Mouse (Mus musculus): ENCODE data around the gene Gm39115. TPM values are rescaled to one million over a fixed set of nuclear protein-coding genes. Genes with fewer than 3 reads are reported as not detected.
"Not testable (repeated sequence)": the region's sequence is repeated elsewhere in the genome, so short reads cannot be mapped to it uniquely, and the experiment has no call there.

Gene Gm39115
- total and polyA plus RNA-seq, 3 experiments, result not detected

DNA sequence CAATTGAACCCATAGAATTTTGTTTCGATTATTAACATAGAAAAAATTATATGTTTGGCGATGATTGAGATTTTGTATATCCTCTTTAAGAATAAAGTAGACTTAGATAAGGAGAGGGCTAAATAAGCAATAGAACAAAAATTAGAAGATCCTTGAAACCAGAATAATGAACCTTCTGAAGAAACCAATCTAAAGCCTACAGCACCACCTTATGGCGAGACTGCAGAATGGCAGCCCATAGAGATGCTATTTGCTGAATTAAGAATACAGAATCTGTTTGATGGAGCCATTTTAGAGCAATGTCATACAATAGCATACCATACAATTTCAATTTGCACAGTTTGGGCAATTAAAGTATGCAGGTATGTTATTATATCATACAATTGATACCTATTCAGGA is 34.0 kb upstream of the Gm39115 start:
- DNase-seq (ENCODE audit: extremely low read depth), result peak; percentile 29
- H3K27me3 ChIP-seq (replicated peaks), result peaks cover 49% of the 10 kb centered on the region
- in situ Hi-C loops (cut with MboI; ENCODE audit: low pct_ligation_motif_present, low pct_unique_long_range_greater_than_20kb, low sequenced_read_pairs), result no loop called here
- dilution Hi-C loops (cut with MboI; ENCODE audit: extremely low pct_ligation_motif_present, extremely low pct_unique_long_range_greater_than_20kb, low sequenced_read_pairs), result no loop called here
- H3K9me3 ChIP-seq (replicated peaks; ENCODE audit: low read length), result no peaks in the 10 kb centered on the region
- no peak overlapping the region for H3K9ac ChIP-seq (ENCODE audit: insufficient read depth, low read depth)
- no peak overlapping the region for H3K4me3 ChIP-seq (replicated peaks in 1 of 3; ENCODE audit: low read depth in 2 of 3, low read length in 2 of 3, poor library complexity in 1 of 3)
- H3K4me2 ChIP-seq (ENCODE audit: insufficient read depth, low read depth, poor library complexity, severe bottlenecking), result no peak overlapping the region
- TF ChIP-seq POLR2A (IDR thresholded peaks at IDR 0.05; ENCODE audit: low read depth, low read length), result no peak
- TF ChIP-seq RAD21 (IDR thresholded peaks at IDR 0.05; ENCODE audit: low read depth, low read length), result peak; percentile 86
- peak; percentile 36; the same call in 1 of the 2 replicates for TF ChIP-seq NELFE (IDR thresholded peaks at IDR 0.05; ENCODE audit: low read depth, low read length)
- peak; percentile 57 for TF ChIP-seq SMC3 (IDR thresholded peaks at IDR 0.05; ENCODE audit: low read depth, low read length)
- peak; percentile 62 to 88 for TF ChIP-seq CTCF (conservative IDR thresholded peaks at IDR 0.05 in 1 of 2, IDR thresholded peaks at IDR 0.05 in 1 of 2; ENCODE audit: low read depth in 2 of 2, low read length in 2 of 2)
- H3K4me1 ChIP-seq (ENCODE audit: control insufficient read depth in 1 of 2, insufficient read depth in 2 of 2), result no peaks in the 10 kb centered on the region
- H3K36me3 ChIP-seq (replicated peaks in 1 of 2; ENCODE audit: control insufficient read depth in 1 of 2, insufficient read depth in 1 of 2, low read length in 1 of 2), result no peaks in the 10 kb centered on the region
- no peak overlapping the region for H3K27ac ChIP-seq (ENCODE audit: insufficient read depth, low read depth)
- no peaks in the 10 kb centered on the region for H3K79me2 ChIP-seq (replicated peaks; ENCODE audit: control insufficient read depth, extremely low read depth, insufficient read depth, poor library complexity, severe bottlenecking)

DNA sequence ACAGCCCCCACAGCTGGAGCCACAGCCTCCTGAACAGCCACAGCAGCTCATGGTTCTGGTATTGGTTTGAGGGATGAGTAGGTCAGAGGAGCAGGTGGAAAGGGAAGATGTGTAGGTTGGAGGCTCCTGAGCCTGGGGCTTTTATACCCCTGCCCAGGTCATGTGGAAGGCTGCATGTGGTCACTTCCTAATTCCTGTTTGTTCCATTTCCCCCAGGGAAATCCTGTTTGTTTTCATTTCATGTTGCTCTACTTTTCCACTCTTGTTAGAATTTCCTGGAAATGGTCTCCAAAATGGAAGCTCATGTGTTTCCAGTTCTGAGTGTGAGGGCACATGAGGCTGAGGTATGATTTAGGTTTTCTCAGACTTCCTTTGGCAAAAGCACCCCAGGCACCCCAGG is 29.8 kb upstream of the Gm39115 start, which contains the start of gene Gm4553:
TSS of gene Gm4553 (minus strand) at position 101 of the 400 bp plus-strand sequence.
- H3K9ac ChIP-seq (ENCODE audit: insufficient read depth, low read depth); dilution Hi-C loops (cut with MboI; ENCODE audit: extremely low pct_ligation_motif_present, extremely low pct_unique_long_range_greater_than_20kb, low sequenced_read_pairs); in situ Hi-C loops (cut with MboI; ENCODE audit: low pct_ligation_motif_present, low pct_unique_long_range_greater_than_20kb, low sequenced_read_pairs); DNase-seq (ENCODE audit: extremely low read depth); H3K9me3 ChIP-seq (replicated peaks; ENCODE audit: low read length); H3K27ac ChIP-seq (ENCODE audit: insufficient read depth, low read depth); H3K79me2 ChIP-seq (replicated peaks; ENCODE audit: control insufficient read depth, extremely low read depth, insufficient read depth, poor library complexity, severe bottlenecking); H3K4me3 ChIP-seq (replicated peaks in 1 of 3; ENCODE audit: low read depth in 2 of 3, low read length in 2 of 3, poor library complexity in 1 of 3); H3K4me1 ChIP-seq (ENCODE audit: control insufficient read depth in 1 of 2, insufficient read depth in 2 of 2); H3K4me2 ChIP-seq (ENCODE audit: insufficient read depth, low read depth, poor library complexity, severe bottlenecking); H3K36me3 ChIP-seq (replicated peaks in 1 of 2; ENCODE audit: control insufficient read depth in 1 of 2, insufficient read depth in 1 of 2, low read length in 1 of 2): not testable (repeated sequence)
- H3K27me3 ChIP-seq (replicated peaks), result peaks cover 55% of the 10 kb centered on the region

GRCm38 (mm10) chr7:142159366-142159765 is 23.5 kb upstream of the Gm39115 start:
- Histone ChIP-seq H3K4me3 (replicated peaks in 1 of 3; ENCODE audit: low read depth in 2 of 3, low read length in 2 of 3, poor library complexity in 1 of 3) (no peak overlapping the region), H3K9ac (ENCODE audit: insufficient read depth, low read depth) (no peak overlapping the region), H3K79me2 (replicated peaks; ENCODE audit: control insufficient read depth, extremely low read depth, insufficient read depth, poor library complexity, severe bottlenecking) (no peaks in the 10 kb centered on the region), H3K27ac (ENCODE audit: insufficient read depth, low read depth) (no peak overlapping the region), H3K4me2 (ENCODE audit: insufficient read depth, low read depth, poor library complexity, severe bottlenecking) (no peak overlapping the region), H3K27me3 (replicated peaks) (peaks cover 79% of the 10 kb centered on the region), H3K36me3 (replicated peaks in 1 of 2; ENCODE audit: control insufficient read depth in 1 of 2, insufficient read depth in 1 of 2, low read length in 1 of 2) (no peaks in the 10 kb centered on the region), H3K9me3 (replicated peaks; ENCODE audit: low read length) (no peaks in the 10 kb centered on the region), H3K4me1 (ENCODE audit: control insufficient read depth in 1 of 2, insufficient read depth in 2 of 2) (no peaks in the 10 kb centered on the region)
- in situ Hi-C loops (cut with MboI; ENCODE audit: low pct_ligation_motif_present, low pct_unique_long_range_greater_than_20kb, low sequenced_read_pairs), result no loop called here
- DNase-seq (ENCODE audit: extremely low read depth), result no peak
- TF ChIP-seq TCF12 (IDR thresholded peaks at IDR 0.05; ENCODE audit: low read depth, low read length) (no peak), ZKSCAN1 (IDR thresholded peaks at IDR 0.05; ENCODE audit: borderline replicate concordance, low read depth, low read length) (no peak), ZMIZ1 (IDR thresholded peaks at IDR 0.05; ENCODE audit: low read depth, low read length) (no peak), MYC (IDR thresholded peaks at IDR 0.05; ENCODE audit: low read depth, low read length) (no peak), USF1 (IDR thresholded peaks at IDR 0.05; ENCODE audit: low read depth, low read length) (no peak), SIN3A (IDR thresholded peaks at IDR 0.05; ENCODE audit: low read length) (no peak), JUND (conservative IDR thresholded peaks at IDR 0.05; ENCODE audit: low read depth, low read length) (no peak), HCFC1 (IDR thresholded peaks at IDR 0.05; ENCODE audit: low read depth, low read length) (no peak), POLR2A (IDR thresholded peaks at IDR 0.05; ENCODE audit: low read depth, low read length) (no peak), NELFE (IDR thresholded peaks at IDR 0.05; ENCODE audit: low read depth, low read length) (no peak)
- dilution Hi-C loops (cut with MboI; ENCODE audit: extremely low pct_ligation_motif_present, extremely low pct_unique_long_range_greater_than_20kb, low sequenced_read_pairs), result no loop called here

GRCm38 (mm10) chr7:142157013-142157412 is 21.2 kb upstream of the Gm39115 start, which contains the start of gene Gm29735:
Gene Gm29735 (minus strand): TSS chr7:142157113.
- H3K4me3 ChIP-seq (replicated peaks in 1 of 3; ENCODE audit: low read depth in 2 of 3, low read length in 2 of 3, poor library complexity in 1 of 3); H3K4me2 ChIP-seq (ENCODE audit: insufficient read depth, low read depth, poor library complexity, severe bottlenecking); dilution Hi-C loops (cut with MboI; ENCODE audit: extremely low pct_ligation_motif_present, extremely low pct_unique_long_range_greater_than_20kb, low sequenced_read_pairs); H3K27ac ChIP-seq (ENCODE audit: insufficient read depth, low read depth); H3K36me3 ChIP-seq (replicated peaks in 1 of 2; ENCODE audit: control insufficient read depth in 1 of 2, insufficient read depth in 1 of 2, low read length in 1 of 2); H3K9me3 ChIP-seq (replicated peaks; ENCODE audit: low read length); H3K9ac ChIP-seq (ENCODE audit: insufficient read depth, low read depth); in situ Hi-C loops (cut with MboI; ENCODE audit: low pct_ligation_motif_present, low pct_unique_long_range_greater_than_20kb, low sequenced_read_pairs); DNase-seq (ENCODE audit: extremely low read depth); H3K4me1 ChIP-seq (ENCODE audit: control insufficient read depth in 1 of 2, insufficient read depth in 2 of 2); H3K79me2 ChIP-seq (replicated peaks; ENCODE audit: control insufficient read depth, extremely low read depth, insufficient read depth, poor library complexity, severe bottlenecking): not testable (repeated sequence)
- H3K27me3 ChIP-seq (replicated peaks), result peaks cover 77% of the 10 kb centered on the region
